Mouse (Mus musculus): ENCODE measurements at regions not wholly inside any gene's neighbourhood (a gene's known extent, or its start where the extent isn't known, plus 50 kb on each side); places are given as distances from the start of the nearest gene placed in this dataset.
"Not testable (repeated sequence)": the region's sequence is repeated elsewhere in the genome, so short reads cannot be mapped to it uniquely, and the experiment has no call there.

DNA sequence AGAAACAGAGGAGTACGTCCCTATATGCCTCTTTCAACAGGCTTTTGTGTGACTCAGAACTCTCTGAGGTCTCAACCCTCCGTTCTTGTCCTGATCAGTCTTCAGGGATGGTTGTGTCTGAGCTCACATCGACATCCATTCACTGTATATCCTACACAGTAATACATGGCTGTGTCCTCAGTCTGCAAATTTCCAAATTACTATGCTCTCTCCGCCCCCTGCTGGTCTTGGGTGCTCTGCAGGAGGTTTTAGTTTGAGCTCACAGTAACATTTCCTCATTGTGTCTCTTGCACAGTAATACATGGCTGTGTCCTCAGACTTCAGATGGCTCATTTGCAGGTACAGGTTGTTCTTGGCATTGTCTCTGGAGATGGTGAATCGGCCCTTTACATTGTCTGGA, 53.5 kb downstream of the Adam6a start:
- not testable (repeated sequence) for H3K27ac ChIP-seq; H3K36me3 ChIP-seq; H3K4me3 ChIP-seq; DNase-seq (ENCODE audit: low spot score); H3K27me3 ChIP-seq (ENCODE audit: insufficient read depth, poor library complexity, severe bottlenecking); H3K4me1 ChIP-seq (replicated peaks)
- peaks cover 17% of the 10 kb centered on the region for H3K9me3 ChIP-seq
- 85% methylated on average over 5 of the region's 5 CpGs for WGBS

DNA sequence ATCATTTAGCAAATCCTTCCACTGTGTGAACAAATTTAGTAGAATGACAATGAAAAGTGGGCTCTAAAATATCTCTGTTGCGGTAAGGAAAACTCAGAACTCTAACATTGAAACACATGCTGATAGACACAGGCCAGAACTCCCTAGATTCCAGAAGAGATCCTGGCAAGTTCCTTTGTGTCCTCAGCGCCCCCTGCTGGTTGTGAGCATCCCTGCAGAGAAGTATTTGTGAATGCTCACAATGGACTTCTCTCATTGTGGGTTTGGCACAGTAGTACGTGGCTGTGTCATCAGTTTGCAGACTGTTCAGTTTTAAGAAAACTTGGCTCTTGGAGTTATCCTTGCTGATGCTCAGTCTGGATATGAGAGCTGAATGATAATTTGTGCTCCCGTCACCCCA, 67.2 kb downstream of the Adam6a start:
- H3K27ac ChIP-seq, result no peak overlapping the region
- no peaks in the 10 kb centered on the region for H3K36me3 ChIP-seq
- H3K9me3 ChIP-seq, result 0 out of 2 replicates have a peak, but pooled peaks cover 16% of the 10 kb centered on the region
- DNase-seq (ENCODE audit: low spot score), result peak; percentile 18
- whole genome bisulfite sequencing, result 46% methylated on average over 4 of the region's 4 CpGs
- no peak overlapping the region for H3K4me3 ChIP-seq
- H3K27me3 ChIP-seq (ENCODE audit: insufficient read depth, poor library complexity, severe bottlenecking), result no peaks in the 10 kb centered on the region
- no peaks in the 10 kb centered on the region for H3K4me1 ChIP-seq (replicated peaks)

DNA sequence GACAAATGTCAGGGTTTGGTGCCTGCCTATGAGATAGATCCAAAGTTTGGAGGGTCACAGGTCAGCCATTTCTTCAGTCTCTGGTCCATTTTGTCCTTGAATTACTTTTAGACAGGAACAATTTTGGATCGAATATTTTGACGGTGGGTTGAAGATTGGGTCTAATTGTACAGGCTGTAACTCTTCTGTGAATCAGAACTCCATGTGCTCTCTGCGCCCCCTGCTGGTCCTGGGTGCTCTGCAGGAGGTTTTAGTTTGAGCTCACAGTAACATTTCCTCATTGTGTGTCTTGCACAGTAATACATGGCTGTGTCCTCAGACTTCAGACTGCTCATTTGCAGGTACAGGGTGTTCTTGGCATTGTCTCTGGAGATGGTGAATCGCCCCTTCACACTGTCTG, 81.5 kb downstream of the Adam6a start:
- not testable (repeated sequence) for H3K27me3 ChIP-seq (ENCODE audit: insufficient read depth, poor library complexity, severe bottlenecking); H3K36me3 ChIP-seq; H3K9me3 ChIP-seq; DNase-seq (ENCODE audit: low spot score); H3K4me3 ChIP-seq; H3K4me1 ChIP-seq (replicated peaks); H3K27ac ChIP-seq
- WGBS, result 48% methylated on average over 4 of the region's 4 CpGs

DNA sequence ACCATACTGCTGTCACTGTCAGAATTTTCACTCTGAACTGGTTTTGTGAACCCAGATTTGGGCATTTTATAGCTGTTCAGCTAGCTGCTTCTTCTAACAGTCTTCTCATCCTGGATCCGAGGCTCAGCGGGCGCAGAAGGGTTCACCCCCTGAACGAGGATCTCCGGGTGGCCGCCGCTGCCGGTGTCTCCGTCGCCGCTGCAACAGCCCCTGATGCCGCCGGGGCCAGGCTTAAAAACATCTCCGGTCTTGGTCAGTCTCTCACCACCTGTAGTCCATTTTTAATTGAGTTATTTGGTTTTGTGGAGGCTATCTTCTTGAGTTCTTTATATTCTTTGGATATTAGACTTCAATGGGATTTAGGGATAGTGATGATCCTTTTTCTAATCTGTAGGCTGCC, 87.1 kb downstream of the Adam6a start:
- H3K36me3 ChIP-seq; H3K27me3 ChIP-seq (ENCODE audit: insufficient read depth, poor library complexity, severe bottlenecking); DNase-seq (ENCODE audit: low spot score); H3K27ac ChIP-seq; H3K4me3 ChIP-seq; H3K4me1 ChIP-seq (replicated peaks): not testable (repeated sequence)
- H3K9me3 ChIP-seq, result peaks cover 16% of the 10 kb centered on the region; the same call in 1 of the 2 replicates
- WGBS, result 89% methylated on average over 14 of the region's 14 CpGs

Measured in hindbrain, embryonic 10.5 days (tissue).